Mouse (Mus musculus): ENCODE results near the gene 4930432K21Rik. TPM values are rescaled to one million over a fixed set of nuclear protein-coding genes. Genes with fewer than 3 reads are reported as not detected.

Gene 4930432K21Rik
- polyA plus RNA-seq, 1 experiment from 2014 or later, result 2.0 TPM

GRCm38 (mm10) chr8:84184085-84185043, 36.5 kb downstream of the 4930432K21Rik start:
- no peaks in the 10 kb centered on the region for H3K27me3 ChIP-seq
- 17% methylated on average over 21 of the region's 21 CpGs for WGBS
- peak overlapping the region; percentile 91 for H3K9ac ChIP-seq
- peak overlapping the region; percentile 86 for H3K4me2 ChIP-seq
- ATAC-seq (replicated peaks; ENCODE audit: low FRiP score), result no peak
- peak overlapping the region; percentile 91 for H3K27ac ChIP-seq
- peaks cover 61% of the 10 kb centered on the region for H3K4me1 ChIP-seq
- no peaks in the 10 kb centered on the region for H3K9me3 ChIP-seq (replicated peaks)
- no peaks in the 10 kb centered on the region for H3K36me3 ChIP-seq
- H3K4me3 ChIP-seq (replicated peaks), result peak overlapping the region; percentile 71

- Histone ChIP-seq H3K36me3 (no peaks in the 10 kb centered on the region), H3K4me1 (peaks cover 59% of the 10 kb centered on the region), H3K27me3 (no peaks in the 10 kb centered on the region), H3K4me2 (peak within 1 kb of the TSS; percentile 86), H3K9me3 (replicated peaks) (no peaks in the 10 kb centered on the region), H3K9ac (peak within 1 kb of the TSS; percentile 91), H3K27ac (peak within 1 kb of the TSS; percentile 91), H3K4me3 (replicated peaks) (peak within 1 kb of the TSS; percentile 71)
- no peak for ATAC-seq (replicated peaks; ENCODE audit: low FRiP score)
- 97% methylated on average over 7 of the region's 7 CpGs for WGBS
These were observed 37.3 kb downstream of the 4930432K21Rik start, which contains the start of gene Nanos3 for GRCm38 (mm10) chr8:84185117-84185516. Nanos3 (minus strand) TSS chr8:84185217.

- WGBS, result 2% methylated on average over 12 of the region's 12 CpGs
- Histone ChIP-seq H3K36me3 (no peaks in the 10 kb centered on the region), H3K9ac (peak overlapping the region; percentile 47), H3K4me3 (replicated peaks) (peak overlapping the region; percentile 39), H3K27ac (peak overlapping the region; percentile 54), H3K9me3 (replicated peaks) (no peaks in the 10 kb centered on the region), H3K27me3 (no peaks in the 10 kb centered on the region), H3K4me2 (peak overlapping the region; percentile 74), H3K4me1 (peaks cover 46% of the 10 kb centered on the region)
- peak; percentile 16; the same call in 1 of the 2 replicates for ATAC-seq (replicated peaks; ENCODE audit: low FRiP score)
These were observed 38.7 kb downstream of the 4930432K21Rik start for GRCm38 (mm10) chr8:84186547-84186946.

DNA sequence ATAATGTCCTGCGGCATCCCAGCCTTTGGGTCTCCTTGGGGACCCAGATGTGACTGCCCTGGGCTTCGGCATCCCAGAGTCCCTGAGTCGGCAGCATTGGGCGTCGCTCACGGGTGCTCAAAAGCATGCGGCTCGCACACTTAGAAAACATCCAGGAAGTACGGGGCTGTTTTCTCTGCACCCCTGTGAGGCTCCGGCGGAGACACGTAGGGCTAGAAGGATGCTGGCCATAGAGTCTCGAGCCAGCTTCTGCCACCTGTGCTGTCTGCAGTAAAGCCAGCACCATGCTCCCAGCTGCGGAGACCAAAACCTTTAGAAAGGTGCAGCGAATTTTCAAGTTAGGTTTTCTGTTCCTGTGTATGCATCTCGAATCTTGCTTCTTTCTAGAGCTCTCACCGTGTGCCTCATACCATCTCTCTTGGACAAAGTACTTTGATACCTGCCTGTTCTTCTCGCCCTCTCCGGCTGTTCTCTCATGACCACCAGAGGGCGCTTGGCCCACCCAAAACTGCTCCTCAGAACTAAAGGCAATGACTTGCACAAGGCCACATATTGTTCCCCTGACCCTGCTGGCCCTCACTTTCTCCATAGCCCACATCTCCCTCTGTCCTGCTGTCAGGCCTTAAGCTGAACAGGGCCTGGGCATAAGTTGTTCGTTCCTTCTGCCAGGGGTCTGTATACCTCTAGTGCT, 39.4 kb downstream of the 4930432K21Rik start:
- Histone ChIP-seq H3K4me3 (replicated peaks) (peak overlapping the region; percentile 39), H3K27ac (peak overlapping the region; percentile 54), H3K27me3 (no peaks in the 10 kb centered on the region), H3K4me1 (peaks cover 46% of the 10 kb centered on the region), H3K36me3 (no peaks in the 10 kb centered on the region), H3K9me3 (replicated peaks) (no peaks in the 10 kb centered on the region), H3K9ac (peak overlapping the region; percentile 47), H3K4me2 (peak overlapping the region; percentile 74)
- no peak for ATAC-seq (replicated peaks; ENCODE audit: low FRiP score)
- 3% methylated on average over 21 of the region's 21 CpGs for WGBS

DNA sequence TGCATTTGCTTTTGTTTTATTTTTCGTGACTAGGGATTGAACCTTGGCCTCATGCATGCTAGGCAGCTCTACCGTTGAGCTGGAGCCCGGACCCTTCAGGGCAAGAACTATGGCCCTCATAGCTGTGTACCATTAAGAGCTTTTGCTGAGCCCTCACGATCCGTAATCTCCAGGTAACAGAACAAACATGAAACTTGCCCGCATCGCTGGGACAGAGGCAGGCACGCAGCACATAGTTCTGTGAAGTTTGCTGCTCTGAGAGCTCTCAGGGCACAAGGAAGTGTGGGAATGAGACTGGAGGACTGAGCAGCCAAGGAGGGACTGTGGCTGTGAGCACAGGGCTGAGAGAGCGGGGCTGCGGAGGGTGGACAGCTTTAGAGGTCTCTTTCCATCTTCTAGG, 40.8 kb downstream of the 4930432K21Rik start:
- no peaks in the 10 kb centered on the region for H3K9me3 ChIP-seq (replicated peaks)
- no peak overlapping the region for H3K4me3 ChIP-seq (replicated peaks)
- peaks cover 48% of the 10 kb centered on the region for H3K4me1 ChIP-seq
- no peak overlapping the region for H3K27ac ChIP-seq
- no peaks in the 10 kb centered on the region for H3K36me3 ChIP-seq
- no peak overlapping the region for H3K4me2 ChIP-seq
- no peak for ATAC-seq (replicated peaks; ENCODE audit: low FRiP score)
- WGBS, result 83% methylated on average over 10 of the region's 10 CpGs
- no peak overlapping the region for H3K9ac ChIP-seq
- H3K27me3 ChIP-seq, result no peaks in the 10 kb centered on the region

GRCm38 (mm10) chr8:84189603-84190002, 41.8 kb downstream of the 4930432K21Rik start:
- no peak overlapping the region for H3K4me3 ChIP-seq (replicated peaks)
- no peaks in the 10 kb centered on the region for H3K27me3 ChIP-seq
- ATAC-seq (replicated peaks; ENCODE audit: low FRiP score), result no peak
- no peaks in the 10 kb centered on the region for H3K36me3 ChIP-seq
- H3K9ac ChIP-seq, result 0 out of 2 replicates have a peak overlapping the region, but pooled peaks have one; percentile 12
- peak overlapping the region; percentile 51; the same call in 1 of the 2 replicates for H3K27ac ChIP-seq
- H3K4me1 ChIP-seq, result peaks cover 40% of the 10 kb centered on the region
- H3K4me2 ChIP-seq, result no peak overlapping the region
- WGBS, result 54% methylated on average over 4 of the region's 4 CpGs
- no peaks in the 10 kb centered on the region for H3K9me3 ChIP-seq (replicated peaks)

GRCm38 (mm10) chr8:84190191-84190867, 42.5 kb downstream of the 4930432K21Rik start:
- no peaks in the 10 kb centered on the region for H3K9me3 ChIP-seq (replicated peaks)
- no peak for ATAC-seq (replicated peaks; ENCODE audit: low FRiP score)

DNA sequence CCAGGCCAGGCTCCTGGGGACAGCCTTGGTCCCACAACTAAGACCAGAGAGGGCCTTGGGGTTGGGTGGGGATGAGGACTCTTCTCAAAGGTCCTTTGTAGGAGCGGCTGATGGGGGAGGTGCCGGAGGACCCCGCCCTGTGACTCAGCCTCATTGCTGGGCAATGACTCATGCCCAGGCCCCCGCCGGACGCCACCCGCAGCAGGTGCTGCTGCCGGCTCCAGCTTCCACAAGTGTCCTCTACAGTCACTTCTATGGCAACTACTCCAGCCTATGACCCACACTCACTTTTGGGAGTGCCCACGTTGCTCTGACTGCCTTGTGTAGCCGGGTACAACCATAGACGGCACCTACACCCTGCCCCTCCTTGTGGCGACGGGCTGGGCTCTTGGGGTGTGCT, 44.2 kb downstream of the 4930432K21Rik start:
- Histone ChIP-seq H3K27me3 (no peaks in the 10 kb centered on the region), H3K4me3 (replicated peaks) (peak overlapping the region; percentile 31), H3K4me2 (peak overlapping the region; percentile 59), H3K27ac (peak overlapping the region; percentile 83), H3K9me3 (replicated peaks) (no peaks in the 10 kb centered on the region), H3K4me1 (peaks cover 35% of the 10 kb centered on the region), H3K36me3 (no peaks in the 10 kb centered on the region), H3K9ac (peak overlapping the region; percentile 19; the same call in 1 of the 2 replicates)
- 23% methylated on average over 13 of the region's 13 CpGs for WGBS
- ATAC-seq (replicated peaks; ENCODE audit: low FRiP score), result peak; percentile 71

More at GRCm38 (mm10) chr8:84190191-84190867, 42.5 kb downstream of the 4930432K21Rik start:
- H3K9ac ChIP-seq, result no peak overlapping the region
- H3K27me3 ChIP-seq, result no peaks in the 10 kb centered on the region
- WGBS, result 91% methylated on average over 7 of the region's 7 CpGs
- peaks cover 39% of the 10 kb centered on the region for H3K4me1 ChIP-seq
- H3K4me2 ChIP-seq, result no peak overlapping the region
- peak overlapping the region; percentile 5; the same call in 1 of the 2 replicates for H3K27ac ChIP-seq
- no peaks in the 10 kb centered on the region for H3K36me3 ChIP-seq
- no peak overlapping the region for H3K4me3 ChIP-seq (replicated peaks)

GRCm38 (mm10) chr8:84192555-84192954, 44.7 kb downstream of the 4930432K21Rik start:
- peak; percentile 61 for ATAC-seq (replicated peaks; ENCODE audit: low FRiP score)
- Histone ChIP-seq H3K4me1 (peaks cover 35% of the 10 kb centered on the region), H3K36me3 (no peaks in the 10 kb centered on the region), H3K27me3 (no peaks in the 10 kb centered on the region), H3K9ac (peak overlapping the region; percentile 19; the same call in 1 of the 2 replicates), H3K27ac (peak overlapping the region; percentile 83), H3K4me3 (replicated peaks) (peak overlapping the region; percentile 31), H3K4me2 (peak overlapping the region; percentile 59), H3K9me3 (replicated peaks) (no peaks in the 10 kb centered on the region)
- WGBS, result 4% methylated on average over 32 of the region's 33 CpGs

GRCm38 (mm10) chr8:84193161-84193560, 45.3 kb downstream of the 4930432K21Rik start:
- Histone ChIP-seq H3K4me1 (peaks cover 41% of the 10 kb centered on the region), H3K36me3 (no peaks in the 10 kb centered on the region), H3K4me2 (peak overlapping the region; percentile 59; the same call in 1 of the 2 replicates), H3K27ac (0 out of 2 replicates have a peak overlapping the region, but pooled peaks have one; percentile 83), H3K9ac (no peak overlapping the region), H3K27me3 (no peaks in the 10 kb centered on the region), H3K4me3 (replicated peaks) (no peak overlapping the region), H3K9me3 (replicated peaks) (no peaks in the 10 kb centered on the region)
- WGBS, result 69% methylated on average over 4 of the region's 4 CpGs
- no peak for ATAC-seq (replicated peaks; ENCODE audit: low FRiP score)

- Histone ChIP-seq H3K27ac (0 out of 2 replicates have a peak overlapping the region, but pooled peaks have one; percentile 38), H3K4me1 (peaks cover 44% of the 10 kb centered on the region), H3K4me2 (no peak overlapping the region), H3K9ac (no peak overlapping the region), H3K27me3 (no peaks in the 10 kb centered on the region), H3K4me3 (replicated peaks) (no peak overlapping the region), H3K9me3 (replicated peaks) (no peaks in the 10 kb centered on the region), H3K36me3 (no peaks in the 10 kb centered on the region)
- WGBS, result 88% methylated on average over 5 of the region's 5 CpGs
- no peak for ATAC-seq (replicated peaks; ENCODE audit: low FRiP score)
These were observed 45.7 kb downstream of the 4930432K21Rik start for GRCm38 (mm10) chr8:84193566-84193965.

Measured in kidney, embryonic 15.5 days (tissue).